Mouse (Mus musculus) forebrain, embryonic 11.5 days (tissue): Measurements from ENCODE around the gene Atp5f1. TPM values are rescaled to one million over a fixed set of nuclear protein-coding genes. Genes with fewer than 3 reads are reported as not detected.

Source experiments
- ATAC-seq: fragments of 200-750 bp; cut with Nextera tagmentation; replicated peaks from 2 replicates; pipeline ENCODE4 v1.8.0; 2017; ENCODE audit warnings: moderate TSS enrichment; ENCODE audit not compliant: low FRiP score
- DNase-seq: peaks from one replicate; pipeline ENCODE4 v3.0.0-alpha.2; 2017; ENCODE audit warnings: low spot score
- H3K27ac ChIP-seq: fragments of 300-500 bp; sonication (generic); 2 replicates; pipeline ENCODE4 v1.5.1; 2014; ENCODE audit warnings: low read depth, low read length
- H3K27me3 ChIP-seq: fragments of 300-500 bp; sonication (generic); 2 replicates; pipeline ENCODE4 v1.6.1; 2014; ENCODE audit warnings: mild to moderate bottlenecking, low read length, mixed read lengths; ENCODE audit not compliant: control insufficient read depth, insufficient read depth
- H3K36me3 ChIP-seq: fragments of 300-500 bp; sonication (generic); 2 replicates; pipeline ENCODE4 v1.6.1; 2014; ENCODE audit warnings: mild to moderate bottlenecking, low read length, moderate library complexity, mixed read lengths; ENCODE audit not compliant: control insufficient read depth, insufficient read depth
- H3K4me1 ChIP-seq: fragments of 300-500 bp; sonication (generic); replicated peaks from 2 replicates; pipeline ENCODE4 v1.6.1; 2014; ENCODE audit warnings: low read length, mixed read lengths; ENCODE audit not compliant: control insufficient read depth, insufficient read depth
- H3K4me2 ChIP-seq: fragments of 300-500 bp; sonication (generic); 2 replicates; pipeline ENCODE4 v1.6.1; 2014; ENCODE audit warnings: low read depth, mild to moderate bottlenecking, low read length, moderate library complexity, mixed read lengths; ENCODE audit not compliant: severe bottlenecking
- H3K4me3 ChIP-seq: fragments of 300-500 bp; sonication (generic); 2 replicates; pipeline ENCODE4 v1.5.1; 2014; ENCODE audit warnings: low read depth, low read length
- H3K9ac ChIP-seq: fragments of 300-500 bp; sonication (generic); 2 replicates; pipeline ENCODE4 v1.6.1; 2014; ENCODE audit warnings: low read length
- H3K9me3 ChIP-seq: fragments of 300-500 bp; sonication (generic); 2 replicates; pipeline ENCODE4 v1.6.1; 2016; ENCODE audit warnings: low read length, mixed read lengths; ENCODE audit not compliant: control insufficient read depth
- whole genome bisulfite sequencing: fragments of 180-500 bp; shearing (Covaris S2); extraction: QIAGEN DNeasy Blood & Tissue Kit; methylation state at CpG from one replicate; pipeline ENCODE4 v1.1.7; 2014; 5-methylcytosine and 5-hydroxymethylcytosine counted together
- polyA plus RNA-seq: library from polyadenylated mRNA; unstranded; fragments of >200 nt; fragmentation: Nextera tagmentation; extraction: Ambion mirVana; gene quantifications from 2 replicates; pipeline ENCODE4 v1.2.1, GENCODE M21; 2014

The Atp5f1 gene
- polyA plus RNA-seq, 1 experiment from 2014 or later = 514 TPM

DNA sequence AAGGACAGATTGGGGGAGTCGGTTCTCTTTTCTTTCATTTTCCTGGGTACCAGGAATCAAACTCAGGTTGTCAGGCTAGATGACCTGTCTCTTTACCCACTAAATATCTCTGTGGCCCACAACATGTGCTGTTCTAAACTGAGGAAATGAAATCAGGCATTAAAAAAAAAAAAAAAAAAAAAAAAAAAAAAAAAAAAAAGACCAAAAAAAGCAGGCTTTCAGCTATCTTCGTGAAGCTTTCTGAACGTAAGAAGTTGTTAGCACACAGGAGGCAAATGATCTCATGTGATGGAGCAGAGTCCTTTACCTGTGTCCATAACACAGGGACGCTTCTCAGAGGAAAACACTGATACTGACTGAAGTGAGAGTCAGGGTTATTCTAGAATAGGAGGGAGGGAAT lies 23.8 kb downstream of the Atp5f1 start:
- Histone ChIP-seq H3K4me3 (no peak overlapping the region), H3K9me3 (no peaks in the 10 kb centered on the region), H3K27me3 (no peaks in the 10 kb centered on the region), H3K9ac (no peak overlapping the region), H3K4me2 (no peak overlapping the region), H3K36me3 (no peaks in the 10 kb centered on the region; the same call in 1 of the 2 replicates), H3K27ac (no peak overlapping the region), H3K4me1 (no peaks in the 10 kb centered on the region)
- no peak for ATAC-seq
- no peak for DNase-seq
- 90% methylated on average over 4 of the region's 4 CpGs for WGBS

DNA sequence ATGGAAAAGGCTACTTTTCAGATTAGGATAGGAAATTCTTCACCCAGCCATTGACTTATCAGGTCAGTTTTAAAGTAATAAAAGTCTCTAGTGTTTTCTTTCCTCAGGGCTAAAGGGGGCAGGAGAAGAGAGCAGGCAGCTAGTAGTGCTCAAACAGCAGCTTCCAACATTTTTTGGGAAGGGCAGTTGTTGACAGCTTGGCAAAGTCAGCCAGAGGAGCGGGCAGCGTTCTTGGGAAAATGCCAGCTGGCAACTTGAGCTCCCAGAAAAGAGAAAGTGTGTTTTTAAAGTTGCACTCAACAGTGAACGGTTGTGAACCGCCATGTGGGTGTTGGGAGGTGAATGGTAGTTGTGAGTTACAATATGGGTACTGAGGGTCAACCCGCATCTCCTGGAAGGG lies 24.9 kb downstream of the Atp5f1 start:
- ATAC-seq = no peak
- no peak overlapping the region for H3K9ac ChIP-seq
- no peaks in the 10 kb centered on the region for H3K36me3 ChIP-seq
- no peak for DNase-seq
- no peaks in the 10 kb centered on the region for H3K27me3 ChIP-seq
- H3K27ac ChIP-seq = no peak overlapping the region
- whole genome bisulfite sequencing = 90% methylated on average over 5 of the region's 5 CpGs
- H3K4me1 ChIP-seq = no peaks in the 10 kb centered on the region
- H3K4me2 ChIP-seq = no peak overlapping the region
- no peaks in the 10 kb centered on the region for H3K9me3 ChIP-seq
- H3K4me3 ChIP-seq = no peak overlapping the region

DNA sequence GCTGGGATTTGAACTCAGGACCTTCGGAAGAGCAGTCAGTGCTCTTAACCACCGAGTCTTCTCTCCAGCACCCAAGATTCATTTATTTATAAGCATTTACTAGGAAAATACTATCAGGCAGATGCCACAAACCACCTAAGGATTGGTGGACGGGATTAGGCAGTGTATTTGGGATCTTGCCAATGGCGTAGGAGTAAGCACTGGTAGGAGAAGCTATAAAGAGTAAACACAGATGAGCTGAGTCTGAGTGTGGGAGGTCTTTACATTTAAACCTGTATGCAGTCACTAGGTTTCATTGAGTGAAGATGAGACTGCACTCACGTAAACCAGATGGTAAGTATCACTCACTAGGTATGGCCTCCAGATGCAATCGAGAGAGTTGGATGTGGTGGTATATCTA lies 26.0 kb downstream of the Atp5f1 start:
- H3K27ac ChIP-seq = no peak overlapping the region
- WGBS = 91% methylated on average over 6 of the region's 6 CpGs
- H3K9ac ChIP-seq = no peak overlapping the region
- ATAC-seq = no peak
- H3K4me1 ChIP-seq = no peaks in the 10 kb centered on the region
- H3K27me3 ChIP-seq = no peaks in the 10 kb centered on the region
- H3K4me3 ChIP-seq = no peak overlapping the region
- H3K4me2 ChIP-seq = no peak overlapping the region
- no peak for DNase-seq
- H3K36me3 ChIP-seq = no peaks in the 10 kb centered on the region
- no peaks in the 10 kb centered on the region for H3K9me3 ChIP-seq

DNA sequence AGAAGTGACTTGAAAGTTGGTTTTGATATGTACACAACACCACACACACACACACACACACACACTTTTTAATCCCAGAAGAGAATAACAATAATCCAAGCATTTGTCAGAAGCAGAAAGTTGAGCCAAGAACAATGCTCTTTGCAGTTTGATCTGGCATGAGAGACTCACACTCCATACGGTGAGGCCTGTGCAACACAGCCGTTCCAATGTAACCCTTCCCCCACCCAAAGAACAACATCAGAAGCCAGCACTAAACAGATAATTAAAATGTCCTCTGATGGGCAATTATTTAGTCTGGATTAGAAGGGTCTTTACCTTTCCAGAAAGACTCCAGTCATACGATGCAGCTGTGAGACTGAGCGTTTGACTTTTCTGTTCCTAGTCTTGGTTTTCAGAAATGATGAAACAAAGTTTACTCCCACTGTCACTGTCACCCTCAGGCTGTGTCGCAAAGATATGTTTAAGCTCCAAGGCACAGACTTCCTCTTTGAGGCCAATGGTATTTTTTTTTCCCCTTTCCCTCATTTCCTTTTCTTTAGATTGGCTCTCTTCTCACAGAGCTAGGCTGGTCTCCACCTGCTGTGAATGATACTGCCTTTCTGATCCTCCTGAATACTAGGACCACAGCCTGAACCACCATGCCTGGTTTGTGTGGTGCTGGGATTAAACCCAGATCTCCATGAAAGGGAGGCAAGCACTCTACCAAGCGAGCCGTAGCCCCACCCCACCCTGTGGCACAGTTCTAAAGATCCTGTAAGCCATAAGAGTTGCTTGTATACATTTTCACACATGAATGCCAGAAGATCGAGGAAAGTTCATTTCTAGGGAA lies 27.4 kb downstream of the Atp5f1 start, which contains the start of gene I830077J02Rik:
Gene I830077J02Rik, minus strand, starts transcription at position 425 of the 832 bp plus-strand sequence.
- Histone ChIP-seq H3K36me3 (no peaks in the 10 kb centered on the region), H3K4me3 (no peak within 1 kb of the TSS), H3K9ac (no peak within 1 kb of the TSS), H3K4me1 (no peaks in the 10 kb centered on the region), H3K4me2 (no peak within 1 kb of the TSS), H3K27ac (no peak within 1 kb of the TSS), H3K27me3 (no peaks in the 10 kb centered on the region), H3K9me3 (no peaks in the 10 kb centered on the region)
- ATAC-seq (no peak), DNase-seq (no peak)
- WGBS = 91% methylated on average over 8 of the region's 8 CpGs

DNA sequence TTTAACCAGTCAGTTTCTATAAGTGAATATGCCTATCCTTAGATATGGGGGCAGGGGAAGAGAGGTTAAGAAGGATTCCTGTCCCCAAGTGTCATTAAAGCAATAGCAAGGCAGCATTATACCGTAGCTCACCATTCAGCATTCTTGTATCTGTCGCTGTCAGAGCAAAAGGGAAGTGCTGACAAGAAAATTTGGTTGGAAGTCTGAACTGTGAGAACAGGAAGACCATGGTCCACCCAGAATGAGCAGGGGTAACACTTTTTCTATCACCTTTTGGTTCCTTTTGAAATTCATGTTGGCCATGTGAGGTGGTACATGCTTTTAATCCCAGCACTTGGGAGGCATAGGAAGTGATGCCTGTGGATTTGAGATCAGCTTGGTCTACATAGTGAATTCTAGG lies 28.8 kb downstream of the Atp5f1 start:
- no peak overlapping the region for H3K4me2 ChIP-seq
- H3K4me1 ChIP-seq = no peaks in the 10 kb centered on the region
- no peaks in the 10 kb centered on the region for H3K9me3 ChIP-seq
- 91% methylated on average over 2 of the region's 2 CpGs for WGBS
- DNase-seq (no peak), ATAC-seq (no peak)
- no peak overlapping the region for H3K4me3 ChIP-seq
- no peaks in the 10 kb centered on the region for H3K27me3 ChIP-seq
- no peak overlapping the region for H3K27ac ChIP-seq
- no peaks in the 10 kb centered on the region for H3K36me3 ChIP-seq
- H3K9ac ChIP-seq = no peak overlapping the region

DNA sequence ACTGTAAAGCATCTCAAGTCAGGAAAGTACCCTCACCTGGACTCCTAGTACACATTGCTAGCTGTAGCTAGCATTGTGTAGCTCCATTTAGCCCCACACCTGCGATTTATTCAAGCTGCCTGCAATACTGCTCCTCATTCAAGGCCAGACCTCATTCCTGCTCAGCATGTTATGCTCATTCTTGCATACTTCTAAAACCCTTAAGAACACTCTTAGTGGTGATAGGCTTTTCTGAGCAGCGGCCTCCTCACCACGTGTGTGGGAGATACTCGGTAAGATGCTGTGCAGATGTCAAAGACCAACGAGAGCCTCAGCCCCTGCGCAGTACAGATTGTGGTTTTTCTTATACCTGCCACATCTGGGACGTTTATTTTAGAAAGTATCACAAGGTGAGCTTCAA lies 30.1 kb downstream of the Atp5f1 start:
- no peak overlapping the region for H3K4me3 ChIP-seq
- no peaks in the 10 kb centered on the region for H3K36me3 ChIP-seq
- no peaks in the 10 kb centered on the region for H3K27me3 ChIP-seq
- no peak overlapping the region for H3K27ac ChIP-seq
- DNase-seq (no peak), ATAC-seq (no peak)
- 85% methylated on average over 7 of the region's 7 CpGs for WGBS
- no peaks in the 10 kb centered on the region for H3K9me3 ChIP-seq
- H3K4me1 ChIP-seq = no peaks in the 10 kb centered on the region
- H3K4me2 ChIP-seq = no peak overlapping the region
- H3K9ac ChIP-seq = no peak overlapping the region

DNA sequence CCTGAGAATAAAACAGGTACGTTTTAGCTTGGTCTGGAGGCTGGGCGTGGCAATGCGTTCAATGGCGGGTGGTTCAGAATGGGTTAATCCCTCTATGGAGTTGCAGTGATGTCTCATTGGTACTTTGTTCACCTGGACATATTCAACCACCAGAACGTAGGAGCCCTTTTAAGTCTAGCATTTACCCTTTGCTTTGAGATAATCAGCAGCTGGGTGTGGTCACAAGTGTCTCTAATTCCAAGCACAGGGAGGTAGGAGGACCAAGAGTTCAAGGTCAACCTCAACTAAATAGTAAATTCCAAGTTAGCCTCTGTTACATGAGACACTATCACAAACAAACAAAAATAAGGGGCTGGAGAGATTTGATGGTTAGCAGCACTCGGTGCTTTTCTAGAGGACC lies 31.1 kb downstream of the Atp5f1 start:
- ATAC-seq = no peak
- H3K4me3 ChIP-seq = no peak overlapping the region
- 88% methylated on average over 6 of the region's 6 CpGs for WGBS

DNA sequence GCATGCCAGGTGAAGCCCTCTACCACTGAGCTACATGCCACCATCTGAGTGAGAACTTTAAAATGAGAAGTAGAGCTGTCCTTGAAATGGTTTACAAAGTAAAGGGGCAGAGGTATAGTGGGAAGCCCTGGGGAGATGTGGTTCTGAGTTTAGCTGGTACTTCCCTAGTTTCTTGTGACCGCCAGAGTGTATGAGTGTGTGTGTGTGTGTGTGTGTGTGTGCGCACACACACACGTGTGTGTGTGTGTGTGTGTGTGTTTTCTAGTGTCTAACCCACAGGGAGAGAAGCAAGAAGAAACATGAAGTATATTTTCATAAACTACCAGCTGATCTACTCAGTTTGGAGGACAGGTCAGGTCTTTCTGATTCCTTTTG lies 31.7 kb downstream of the Atp5f1 start:
- Histone ChIP-seq H3K4me3 (no peak overlapping the region), H3K9me3 (no peaks in the 10 kb centered on the region), H3K4me2 (no peak overlapping the region), H3K36me3 (no peaks in the 10 kb centered on the region), H3K27me3 (no peaks in the 10 kb centered on the region), H3K4me1 (no peaks in the 10 kb centered on the region), H3K9ac (no peak overlapping the region), H3K27ac (no peak overlapping the region)
- 96% methylated on average over 3 of the region's 3 CpGs for WGBS
- no peak for DNase-seq
- ATAC-seq = no peak

More for the DNA sequence above, 31.1 kb downstream of the Atp5f1 start:
- no peak for DNase-seq
- H3K4me1 ChIP-seq = no peaks in the 10 kb centered on the region
- H3K9me3 ChIP-seq = no peaks in the 10 kb centered on the region
- no peak overlapping the region for H3K27ac ChIP-seq
- H3K27me3 ChIP-seq = no peaks in the 10 kb centered on the region
- no peak overlapping the region for H3K4me2 ChIP-seq
- no peaks in the 10 kb centered on the region for H3K36me3 ChIP-seq
- H3K9ac ChIP-seq = no peak overlapping the region

DNA sequence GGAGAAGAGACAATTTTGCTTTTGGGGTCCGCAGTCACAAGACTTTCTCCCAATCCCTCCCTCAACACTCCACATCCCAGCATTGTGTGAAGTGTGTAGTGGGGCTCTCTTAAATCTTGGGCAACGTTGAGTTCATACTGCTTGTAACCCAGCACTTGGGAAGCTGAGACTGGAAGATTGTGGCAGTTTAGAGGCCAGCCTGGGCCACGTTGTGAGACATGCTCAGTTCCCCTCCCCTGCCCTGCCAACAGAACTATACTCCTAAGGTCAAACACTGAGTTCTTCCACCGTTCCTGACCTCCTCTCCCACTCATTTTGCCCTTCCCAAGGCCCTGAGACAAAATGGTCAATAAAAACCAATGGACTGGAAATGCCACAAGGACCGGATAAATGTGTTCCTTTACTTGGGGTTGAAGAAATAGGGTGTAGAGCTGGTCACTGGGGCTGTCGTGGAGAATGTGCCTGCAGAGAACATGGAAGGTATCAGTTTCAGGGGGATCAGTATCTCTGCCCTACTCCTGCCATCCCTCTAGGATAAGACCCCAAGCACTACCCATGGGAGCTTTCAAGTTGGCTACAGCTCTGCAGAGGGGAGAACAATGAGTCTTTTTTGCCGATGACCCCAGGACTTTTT lies 32.2 kb downstream of the Atp5f1 start:
- no peak overlapping the region for H3K27ac ChIP-seq
- no peak overlapping the region for H3K9ac ChIP-seq
- no peak for ATAC-seq
- H3K36me3 ChIP-seq = no peaks in the 10 kb centered on the region
- 88% methylated on average over 7 of the region's 7 CpGs for WGBS
- DNase-seq = no peak
- H3K27me3 ChIP-seq = no peaks in the 10 kb centered on the region
- H3K4me3 ChIP-seq = no peak overlapping the region
- H3K4me1 ChIP-seq = no peaks in the 10 kb centered on the region
- no peak overlapping the region for H3K4me2 ChIP-seq
- H3K9me3 ChIP-seq = no peaks in the 10 kb centered on the region
